Mouse (Mus musculus) embryonic facial prominence, embryonic 12.5 days (tissue): ENCODE data around the gene Srgap3. TPM values are rescaled to one million over a fixed set of nuclear protein-coding genes. Genes with fewer than 3 reads are reported as not detected.

Source experiments
- ATAC-seq: fragments of 200-750 bp; cut with Nextera tagmentation; 2 replicates; pipeline ENCODE4 v1.8.0; 2017; ENCODE audit not compliant: insufficient number of reproducible peaks, insufficient read depth, low FRiP score, low TSS enrichment
- H3K27ac ChIP-seq: fragments of 300-500 bp; sonication (generic); 2 replicates; pipeline ENCODE4 v1.5.1; 2016; ENCODE audit warnings: mild to moderate bottlenecking
- H3K27me3 ChIP-seq: fragments of 300-500 bp; sonication (generic); 2 replicates; pipeline ENCODE4 v1.6.1; 2016; ENCODE audit warnings: mild to moderate bottlenecking, moderate library complexity
- H3K36me3 ChIP-seq: fragments of 300-500 bp; sonication (generic); 2 replicates; pipeline ENCODE4 v1.6.1; 2016; ENCODE audit warnings: mild to moderate bottlenecking
- H3K4me1 ChIP-seq: fragments of 300-500 bp; sonication (generic); 2 replicates; pipeline ENCODE4 v1.6.1; 2016
- H3K4me2 ChIP-seq: fragments of 300-500 bp; sonication (generic); replicated peaks from 2 replicates; pipeline ENCODE4 v1.6.1; 2016; ENCODE audit warnings: mild to moderate bottlenecking, moderate library complexity
- H3K4me3 ChIP-seq: fragments of 300-500 bp; sonication (generic); 2 replicates; pipeline ENCODE4 v1.5.1; 2016; ENCODE audit warnings: mild to moderate bottlenecking
- H3K9ac ChIP-seq: fragments of 300-500 bp; sonication (generic); 2 replicates; pipeline ENCODE4 v1.6.1; 2016; ENCODE audit warnings: mild to moderate bottlenecking, moderate library complexity
- H3K9me3 ChIP-seq: fragments of 300-500 bp; sonication (generic); 2 replicates; pipeline ENCODE4 v1.6.1; 2016; ENCODE audit warnings: mild to moderate bottlenecking, moderate library complexity
- WGBS: fragments of 180-500 bp; shearing (Covaris S2); methylation state at CpG from one replicate; pipeline ENCODE4 v1.1.7; 2016; 5-methylcytosine and 5-hydroxymethylcytosine counted together
- polyA plus RNA-seq: library from polyadenylated mRNA; unstranded; fragments of >200 nt; fragmentation: Nextera tagmentation; extraction: Ambion mirVana; gene quantifications from 2 replicates; pipeline ENCODE4 v1.2.1, GENCODE M21; 2016

Srgap3 gene
- polyA plus RNA-seq, 1 experiment from 2014 or later: 8.9 TPM

DNA sequence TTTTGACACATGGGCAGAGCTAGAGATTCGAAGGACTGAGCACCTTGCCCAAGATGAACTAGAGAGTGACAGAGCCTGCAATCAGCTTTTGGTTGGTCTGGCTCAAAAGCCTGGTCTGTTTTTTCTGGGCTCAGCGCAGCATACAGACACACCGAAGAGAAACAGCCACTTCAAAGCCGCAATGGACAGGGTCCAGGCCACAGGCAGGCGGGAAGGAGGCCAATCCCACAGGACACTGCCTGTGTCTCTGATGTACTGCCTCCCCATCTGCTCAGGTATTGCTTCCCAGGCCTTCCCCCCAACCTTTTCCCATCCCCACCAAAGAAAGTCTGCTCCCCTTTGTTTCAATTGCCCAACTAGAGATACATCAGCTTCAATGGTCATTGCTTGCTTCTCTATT is 148.7 kb downstream of the Srgap3 start:
- no peaks in the 10 kb centered on the region for H3K27me3 ChIP-seq
- H3K4me2 ChIP-seq: no peak overlapping the region
- H3K9ac ChIP-seq: no peak overlapping the region
- no peak overlapping the region for H3K4me3 ChIP-seq
- H3K36me3 ChIP-seq: no peaks in the 10 kb centered on the region
- H3K9me3 ChIP-seq: no peaks in the 10 kb centered on the region
- H3K27ac ChIP-seq: no peak overlapping the region
- ATAC-seq: no peak
- WGBS: 90% methylated on average over 5 of the region's 5 CpGs
- H3K4me1 ChIP-seq: no peaks in the 10 kb centered on the region

DNA sequence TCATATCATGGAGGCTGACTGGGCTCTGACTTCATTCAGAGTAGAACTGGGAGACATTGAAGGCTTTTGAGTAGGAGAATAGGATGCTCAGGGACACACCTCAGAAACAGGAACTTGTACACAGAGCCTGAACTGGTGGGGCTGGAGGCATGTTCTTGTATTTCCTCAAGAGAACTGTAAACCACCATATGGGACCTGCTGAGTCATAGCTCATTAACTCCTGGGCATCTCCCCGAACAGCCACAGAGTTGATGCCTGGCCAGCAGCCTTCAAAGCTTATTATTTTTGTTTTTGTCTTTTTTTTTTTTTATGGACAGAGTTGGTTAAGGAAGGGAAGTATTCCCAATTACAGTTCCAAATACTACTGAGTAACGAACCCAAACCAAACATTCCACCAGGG is 150.5 kb downstream of the Srgap3 start:
- Histone ChIP-seq H3K4me3 (no peak overlapping the region), H3K4me2 (no peak overlapping the region), H3K9ac (no peak overlapping the region), H3K9me3 (no peaks in the 10 kb centered on the region), H3K36me3 (no peaks in the 10 kb centered on the region), H3K27ac (no peak overlapping the region), H3K27me3 (no peaks in the 10 kb centered on the region), H3K4me1 (no peaks in the 10 kb centered on the region)
- ATAC-seq: no peak
- WGBS: 79% methylated on average over 2 of the region's 2 CpGs

DNA sequence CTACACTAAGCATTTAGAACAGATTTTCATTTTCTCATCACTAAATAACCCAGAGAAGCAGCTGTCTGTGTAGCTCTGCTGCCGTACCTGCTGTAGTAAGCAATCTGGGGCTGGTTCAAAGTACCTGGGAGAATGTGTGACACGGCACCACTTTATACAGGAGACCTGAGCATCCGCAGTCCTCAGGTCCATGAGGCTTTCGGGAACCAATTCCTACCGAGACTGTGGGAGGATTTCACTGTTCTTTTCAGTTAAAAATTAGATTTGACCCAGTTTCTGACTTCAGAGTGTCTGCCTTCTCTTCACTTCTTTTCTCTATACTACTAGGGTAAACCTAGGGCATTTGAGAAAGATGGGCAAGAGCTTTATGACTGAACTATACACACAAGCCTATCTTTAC is 153.2 kb downstream of the Srgap3 start:
- no peak for ATAC-seq
- Histone ChIP-seq H3K9me3 (no peaks in the 10 kb centered on the region), H3K27ac (no peak overlapping the region), H3K4me1 (no peaks in the 10 kb centered on the region), H3K27me3 (no peaks in the 10 kb centered on the region), H3K9ac (no peak overlapping the region), H3K36me3 (no peaks in the 10 kb centered on the region), H3K4me3 (no peak overlapping the region), H3K4me2 (no peak overlapping the region)
- 90% methylated on average over 5 of the region's 5 CpGs for WGBS

DNA sequence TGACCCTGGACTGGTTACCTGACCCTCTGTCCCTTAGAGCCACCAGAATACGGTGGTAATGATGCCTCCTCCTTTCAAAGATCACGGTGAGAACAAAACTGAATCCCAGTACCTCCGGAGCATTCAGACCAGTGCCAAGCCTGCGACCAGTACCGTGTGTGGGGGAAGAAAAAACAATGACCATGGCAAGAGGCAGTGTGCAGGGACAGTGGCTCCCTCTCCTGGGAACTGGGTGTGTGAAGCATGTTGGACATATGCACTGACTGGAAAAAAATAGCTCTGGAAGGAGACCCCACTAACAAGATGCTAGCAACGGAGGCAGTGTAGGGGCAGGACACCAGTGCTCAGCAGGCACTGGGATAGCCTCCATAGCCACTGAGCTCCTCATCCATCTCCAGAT is 157.2 kb downstream of the Srgap3 start:
- no peaks in the 10 kb centered on the region for H3K27me3 ChIP-seq
- ATAC-seq: no peak
- H3K36me3 ChIP-seq: no peaks in the 10 kb centered on the region
- H3K9ac ChIP-seq: no peak overlapping the region
- no peak overlapping the region for H3K4me3 ChIP-seq
- no peaks in the 10 kb centered on the region for H3K9me3 ChIP-seq
- H3K4me2 ChIP-seq: no peak overlapping the region
- 75% methylated on average over 6 of the region's 6 CpGs for WGBS
- no peaks in the 10 kb centered on the region for H3K4me1 ChIP-seq
- H3K27ac ChIP-seq: no peak overlapping the region

DNA sequence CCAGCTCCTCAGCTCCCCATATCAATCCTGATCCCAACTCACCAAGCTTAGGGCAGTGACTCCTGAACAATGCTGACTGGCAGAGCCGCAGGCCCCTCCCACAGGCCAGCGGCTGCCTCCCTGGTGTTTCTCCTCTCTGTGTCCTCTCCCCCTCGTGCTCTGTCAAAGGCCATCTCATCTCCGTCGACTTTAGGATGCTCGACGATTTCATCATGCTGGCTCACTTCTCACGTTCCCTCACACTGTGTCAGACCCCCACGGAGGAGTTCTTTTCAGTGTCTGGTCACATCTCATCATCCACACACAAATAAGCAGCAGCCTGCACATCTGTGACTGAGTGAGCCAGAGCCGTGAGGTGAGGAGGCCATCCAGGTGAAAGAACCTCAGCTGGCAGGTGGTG is 158.4 kb downstream of the Srgap3 start:
- Histone ChIP-seq H3K4me1 (no peaks in the 10 kb centered on the region), H3K4me3 (no peak overlapping the region), H3K4me2 (no peak overlapping the region), H3K9ac (no peak overlapping the region), H3K27me3 (no peaks in the 10 kb centered on the region), H3K36me3 (no peaks in the 10 kb centered on the region), H3K9me3 (no peaks in the 10 kb centered on the region), H3K27ac (no peak overlapping the region)
- 32% methylated on average over 10 of the region's 10 CpGs for WGBS
- ATAC-seq: peak; percentile 56; the same call in 1 of the 2 replicates

DNA sequence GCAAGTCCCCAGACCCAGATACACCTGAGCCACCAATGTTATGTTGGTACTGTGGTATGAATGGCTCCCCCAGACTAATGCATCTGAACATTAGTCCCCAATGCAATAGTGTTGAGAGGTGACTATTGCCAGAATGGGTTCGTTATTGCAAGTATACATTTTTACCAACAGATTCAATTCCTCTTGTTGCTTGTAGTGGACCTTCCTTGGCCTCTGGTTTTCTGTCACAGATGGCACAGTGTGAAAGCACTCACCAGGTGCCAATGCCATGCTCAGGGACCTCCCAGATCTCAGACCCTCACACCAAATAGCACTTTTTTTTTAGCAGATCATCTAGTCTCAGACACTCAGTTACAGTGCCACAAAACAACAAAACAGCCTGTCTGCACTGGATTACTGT is 158.9 kb downstream of the Srgap3 start:
- WGBS: 67% methylated on average over 1 of the region's 1 CpGs

DNA sequence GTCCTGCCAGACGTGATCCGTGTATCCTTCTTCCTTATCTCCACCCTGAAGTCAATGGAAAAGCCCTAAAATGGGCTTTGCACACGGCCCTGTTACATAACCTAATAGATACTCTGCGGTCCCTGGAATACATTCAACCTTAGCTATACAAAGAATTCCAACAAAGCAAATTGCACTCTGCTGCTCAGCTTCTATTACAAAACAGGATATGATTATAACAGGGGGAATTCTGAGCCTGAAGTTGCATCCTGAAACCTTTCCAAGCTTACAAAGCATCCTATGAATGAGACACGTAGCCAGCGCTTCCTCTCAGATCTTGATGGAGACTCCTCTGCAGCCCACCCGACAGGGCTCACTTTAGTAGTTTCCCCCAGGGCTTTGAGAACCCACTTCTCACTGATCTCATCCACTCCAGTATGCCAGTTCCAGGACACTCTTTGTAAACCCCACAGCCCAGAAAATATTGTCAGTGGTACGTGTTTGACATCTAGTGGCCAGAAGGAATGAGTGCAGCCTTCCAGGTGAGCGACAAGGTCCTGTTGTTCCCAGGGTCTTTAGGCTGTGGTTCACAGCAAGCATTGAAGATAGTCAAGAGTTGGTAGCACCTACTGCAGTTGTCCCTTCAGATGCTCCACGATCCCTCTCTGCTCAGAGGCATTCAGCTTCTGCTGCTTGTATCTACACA is 165.5 kb downstream of the Srgap3 start:
- no peak for ATAC-seq
- no peak overlapping the region for H3K4me2 ChIP-seq
- no peak overlapping the region for H3K9ac ChIP-seq
- no peaks in the 10 kb centered on the region for H3K4me1 ChIP-seq
- H3K27ac ChIP-seq: no peak overlapping the region
- no peaks in the 10 kb centered on the region for H3K36me3 ChIP-seq
- no peak overlapping the region for H3K4me3 ChIP-seq
- 75% methylated on average over 10 of the region's 10 CpGs for WGBS
- no peaks in the 10 kb centered on the region for H3K9me3 ChIP-seq
- no peaks in the 10 kb centered on the region for H3K27me3 ChIP-seq

More for the DNA sequence above, 158.9 kb downstream of the Srgap3 start:
- no peaks in the 10 kb centered on the region for H3K36me3 ChIP-seq
- no peak overlapping the region for H3K27ac ChIP-seq
- no peak for ATAC-seq
- H3K9ac ChIP-seq: no peak overlapping the region
- no peaks in the 10 kb centered on the region for H3K27me3 ChIP-seq
- H3K4me2 ChIP-seq: no peak overlapping the region
- no peaks in the 10 kb centered on the region for H3K9me3 ChIP-seq
- no peaks in the 10 kb centered on the region for H3K4me1 ChIP-seq
- H3K4me3 ChIP-seq: no peak overlapping the region

DNA sequence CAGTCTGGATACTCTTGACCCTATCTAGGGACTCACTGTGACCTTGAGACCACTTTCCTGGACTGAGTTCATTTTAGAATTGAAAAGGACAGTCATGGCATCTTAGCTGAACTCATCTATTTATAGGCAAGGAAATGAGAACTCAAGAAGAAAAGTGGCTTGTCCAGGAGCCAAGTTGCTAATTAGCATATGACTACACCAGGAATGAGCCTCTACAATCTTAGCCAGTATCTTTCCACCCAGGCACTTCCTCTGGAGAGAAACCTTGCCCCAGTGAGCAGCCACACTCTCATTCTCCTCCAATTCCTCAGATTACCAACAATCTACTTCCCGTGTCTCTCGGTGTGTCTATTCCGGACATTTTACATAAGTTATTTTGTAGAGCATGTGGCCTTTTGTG is 168.9 kb downstream of the Srgap3 start:
- Histone ChIP-seq H3K4me2 (no peak overlapping the region), H3K4me3 (no peak overlapping the region), H3K36me3 (0 out of 2 replicates have a peak, but pooled peaks cover 5% of the 10 kb centered on the region), H3K9ac (no peak overlapping the region), H3K9me3 (no peaks in the 10 kb centered on the region), H3K4me1 (no peaks in the 10 kb centered on the region), H3K27ac (no peak overlapping the region), H3K27me3 (no peaks in the 10 kb centered on the region)
- no peak for ATAC-seq
- WGBS: 95% methylated on average over 3 of the region's 3 CpGs

DNA sequence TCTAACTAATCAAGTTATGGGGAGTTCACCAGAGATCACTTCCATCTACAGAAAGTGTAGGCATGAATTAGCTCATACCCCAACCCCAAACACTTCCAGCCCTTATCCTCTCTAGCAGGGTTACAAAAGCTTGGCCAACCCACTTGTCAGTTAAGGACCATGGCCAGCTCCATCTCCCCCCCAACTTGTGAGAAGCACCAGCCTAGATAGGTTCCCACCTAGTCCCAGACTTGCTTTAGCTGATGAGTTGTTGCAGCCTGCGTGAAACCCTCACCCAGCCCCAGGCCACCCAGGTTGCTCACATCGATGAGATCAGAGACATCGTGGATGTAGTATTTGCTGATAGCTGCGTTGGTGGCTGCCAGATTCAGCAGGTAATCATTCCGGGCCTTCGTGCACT is 170.3 kb downstream of the Srgap3 start:
- Histone ChIP-seq H3K27ac (no peak overlapping the region), H3K27me3 (no peaks in the 10 kb centered on the region), H3K4me1 (no peaks in the 10 kb centered on the region), H3K36me3 (0 out of 2 replicates have a peak, but pooled peaks cover 5% of the 10 kb centered on the region), H3K4me3 (no peak overlapping the region), H3K9ac (no peak overlapping the region), H3K4me2 (no peak overlapping the region), H3K9me3 (no peaks in the 10 kb centered on the region)
- WGBS: 83% methylated on average over 6 of the region's 6 CpGs
- no peak for ATAC-seq

DNA sequence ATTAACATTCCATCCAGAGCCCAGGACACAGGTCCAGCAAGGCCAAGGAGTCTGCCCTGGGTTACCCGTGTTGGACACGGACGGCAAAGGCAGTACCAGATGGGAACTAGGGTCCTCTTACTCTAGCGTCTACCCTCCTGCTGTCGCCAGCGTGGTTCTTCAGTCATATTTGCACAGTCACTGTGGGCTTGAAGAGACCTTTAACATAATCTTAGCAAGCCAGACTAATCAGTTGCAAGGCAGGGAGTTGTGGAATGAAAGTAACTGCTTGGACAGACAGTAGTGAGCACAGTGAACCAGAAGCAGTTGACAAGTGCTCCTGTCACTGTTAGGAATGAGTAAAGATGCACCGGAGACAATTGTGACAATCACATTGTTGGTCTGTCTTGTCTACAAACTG is 173.3 kb downstream of the Srgap3 start:
- H3K27ac ChIP-seq: no peak overlapping the region
- H3K9me3 ChIP-seq: no peaks in the 10 kb centered on the region
- ATAC-seq: no peak
- H3K27me3 ChIP-seq: no peaks in the 10 kb centered on the region
- no peak overlapping the region for H3K9ac ChIP-seq
- H3K4me1 ChIP-seq: no peaks in the 10 kb centered on the region
- 89% methylated on average over 7 of the region's 7 CpGs for WGBS
- 0 out of 2 replicates have a peak, but pooled peaks cover 5% of the 10 kb centered on the region for H3K36me3 ChIP-seq
- H3K4me2 ChIP-seq: no peak overlapping the region
- no peak overlapping the region for H3K4me3 ChIP-seq

DNA sequence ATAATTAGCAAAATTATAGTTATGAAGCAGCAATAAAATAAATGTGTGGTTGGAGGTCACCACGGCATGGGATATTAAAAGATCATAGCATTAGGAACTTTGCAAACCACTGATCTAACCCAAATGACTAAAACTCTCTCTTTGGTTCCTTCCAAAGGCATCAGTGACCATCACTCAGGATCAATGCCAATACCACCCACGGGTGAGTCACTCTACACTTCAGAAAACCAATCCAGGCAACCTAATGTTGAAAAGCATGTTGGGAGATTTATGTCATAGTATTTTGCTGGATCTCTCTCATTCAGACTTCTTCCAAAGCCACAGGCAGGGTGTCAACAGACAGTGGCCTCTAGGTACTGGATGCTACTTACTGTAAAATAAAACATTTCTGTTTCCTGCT is 176.1 kb downstream of the Srgap3 start:
- H3K27me3 ChIP-seq: no peaks in the 10 kb centered on the region
- no peaks in the 10 kb centered on the region for H3K4me1 ChIP-seq
- 88% methylated on average over 2 of the region's 2 CpGs for WGBS
- ATAC-seq: no peak
- H3K4me2 ChIP-seq: no peak overlapping the region
- no peak overlapping the region for H3K4me3 ChIP-seq
- H3K36me3 ChIP-seq: peaks cover 7% of the 10 kb centered on the region; the same call in 1 of the 2 replicates
- H3K27ac ChIP-seq: no peak overlapping the region
- H3K9me3 ChIP-seq: no peaks in the 10 kb centered on the region
- no peak overlapping the region for H3K9ac ChIP-seq

DNA sequence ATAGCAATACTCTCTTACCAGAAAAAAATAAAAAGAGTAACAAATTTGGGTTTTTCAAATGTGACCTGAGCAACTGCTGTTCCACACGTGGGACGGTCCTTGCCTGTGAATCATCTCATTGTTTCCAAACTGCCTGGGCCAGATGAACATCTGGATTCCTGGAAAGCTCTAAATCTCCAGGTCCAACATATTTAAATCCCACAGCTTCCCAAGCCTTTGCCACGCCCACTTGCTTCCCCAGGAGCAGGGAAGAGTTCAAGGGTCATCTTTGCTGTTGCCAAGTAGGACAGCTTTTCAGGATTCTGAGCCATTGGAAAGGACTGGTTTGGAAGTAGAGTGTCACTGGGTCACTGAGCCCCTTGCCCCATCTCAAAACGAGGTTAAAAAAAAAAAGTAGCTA is 188.5 kb downstream of the Srgap3 start:
- H3K36me3 ChIP-seq: no peaks in the 10 kb centered on the region; the same call in 1 of the 2 replicates
- H3K27me3 ChIP-seq: no peaks in the 10 kb centered on the region
- H3K9me3 ChIP-seq: no peaks in the 10 kb centered on the region
- WGBS: 21% methylated on average over 4 of the region's 4 CpGs
- H3K4me3 ChIP-seq: no peak overlapping the region
- no peak overlapping the region for H3K4me2 ChIP-seq
- H3K27ac ChIP-seq: no peak overlapping the region
- ATAC-seq: no peak
- no peak overlapping the region for H3K9ac ChIP-seq
- peaks cover 16% of the 10 kb centered on the region; the same call in 1 of the 2 replicates for H3K4me1 ChIP-seq
